Mouse (Mus musculus) lung, postnatal 36 days (tissue): ENCODE data around the gene Plekhg1.

Experiments
- DNase-seq: peaks from one replicate; pipeline ENCODE4 v3.0.0; 2022; ENCODE audit warnings: mixed read lengths

The Plekhg1 gene

DNA sequence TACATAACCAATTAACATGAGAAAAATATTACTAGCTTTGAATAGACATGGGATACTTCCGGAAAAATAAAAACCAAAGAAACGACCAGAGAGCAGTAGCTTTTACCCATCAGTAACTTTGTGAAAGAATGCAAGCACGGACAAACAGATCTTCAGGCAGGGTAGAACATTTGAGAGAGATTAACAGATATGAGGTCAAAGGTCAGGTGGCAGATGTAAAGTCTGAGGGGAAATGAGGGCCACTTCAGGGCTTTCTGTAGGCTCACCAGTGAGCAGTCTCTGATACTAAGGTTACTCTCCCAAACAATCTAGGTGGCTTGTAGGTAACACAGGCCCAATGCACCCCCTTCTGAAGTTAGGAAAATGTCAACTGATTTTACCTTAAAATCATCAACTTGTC is 228.9 kb downstream of the Plekhg1 start:
- no peak for DNase-seq

DNA sequence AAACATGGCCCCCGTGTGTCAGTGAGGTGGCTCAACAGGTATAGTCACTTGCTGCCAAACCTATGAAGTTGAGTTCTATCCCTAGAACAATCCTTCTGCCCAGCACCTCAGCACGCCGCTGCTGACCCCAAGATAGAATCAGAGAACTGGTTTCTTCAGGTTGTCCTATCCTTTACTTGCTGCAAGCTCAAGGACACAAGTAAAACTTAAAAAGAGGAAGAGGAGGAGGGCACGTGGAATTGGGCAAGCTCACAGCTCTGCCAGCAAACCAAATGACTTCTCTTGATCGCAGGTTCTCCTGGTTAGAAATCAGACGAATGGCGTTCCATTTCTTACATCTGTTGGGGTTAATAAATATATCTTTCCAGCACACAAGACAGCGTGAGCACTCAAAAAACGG is 232.1 kb downstream of the Plekhg1 start:
- DNase-seq = no peak

- DNase-seq = peak; percentile 93
Measured at GRCm38 (mm10) chr10:3972981-3973588, 232.9 kb downstream of the Plekhg1 start, which contains the start of gene Mthfd1l. Mthfd1l (plus strand) TSS chr10:3973118.

- DNase-seq = peak; percentile 92
Measured at GRCm38 (mm10) chr10:3973589-3974070, 233.5 kb downstream of the Plekhg1 start.

DNA sequence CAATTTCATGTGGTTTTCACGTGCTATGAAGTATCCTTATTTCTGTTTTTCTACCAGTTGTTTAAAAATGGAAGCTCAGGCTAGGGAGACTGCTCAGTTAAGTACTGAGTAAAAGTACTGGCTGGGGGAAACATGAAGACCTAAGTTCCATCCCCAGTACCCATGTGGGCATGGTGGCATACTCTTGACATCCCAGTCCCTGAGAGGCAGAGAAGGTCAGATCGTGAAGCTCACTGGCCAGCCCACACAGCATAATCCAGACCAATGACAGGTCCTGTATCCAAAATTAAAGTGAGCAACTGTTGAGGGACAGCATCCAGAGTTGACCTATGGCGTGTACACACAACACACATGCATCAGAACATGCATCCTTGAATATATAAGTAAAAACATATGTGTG is 234.2 kb downstream of the Plekhg1 start:
- DNase-seq = no peak

- DNase-seq = peak; percentile 26
Measured at GRCm38 (mm10) chr10:3975898-3976622, 235.9 kb downstream of the Plekhg1 start.

- DNase-seq = no peak
Measured at GRCm38 (mm10) chr10:3976623-3977010, 236.5 kb downstream of the Plekhg1 start.

DNA sequence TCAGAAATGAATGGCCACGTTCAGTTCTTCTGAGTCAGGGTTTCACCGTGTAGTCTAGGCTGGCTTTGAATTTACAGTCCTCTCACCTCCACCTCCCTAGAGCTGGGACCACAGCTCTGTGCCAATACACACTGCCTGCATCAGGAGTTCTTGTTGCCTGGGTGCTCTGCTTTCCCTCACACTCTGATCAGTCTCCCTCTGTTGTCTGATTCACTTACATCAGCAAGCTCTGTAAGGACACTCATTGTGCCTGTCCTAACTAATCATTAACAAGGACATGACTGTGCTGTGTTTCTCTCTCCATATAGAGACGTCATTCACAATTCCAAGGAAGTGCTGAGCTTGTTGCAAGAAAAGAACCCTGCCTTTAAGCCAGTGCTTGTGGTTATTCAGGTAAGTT is 238.2 kb downstream of the Plekhg1 start:
- no peak for DNase-seq

DNA sequence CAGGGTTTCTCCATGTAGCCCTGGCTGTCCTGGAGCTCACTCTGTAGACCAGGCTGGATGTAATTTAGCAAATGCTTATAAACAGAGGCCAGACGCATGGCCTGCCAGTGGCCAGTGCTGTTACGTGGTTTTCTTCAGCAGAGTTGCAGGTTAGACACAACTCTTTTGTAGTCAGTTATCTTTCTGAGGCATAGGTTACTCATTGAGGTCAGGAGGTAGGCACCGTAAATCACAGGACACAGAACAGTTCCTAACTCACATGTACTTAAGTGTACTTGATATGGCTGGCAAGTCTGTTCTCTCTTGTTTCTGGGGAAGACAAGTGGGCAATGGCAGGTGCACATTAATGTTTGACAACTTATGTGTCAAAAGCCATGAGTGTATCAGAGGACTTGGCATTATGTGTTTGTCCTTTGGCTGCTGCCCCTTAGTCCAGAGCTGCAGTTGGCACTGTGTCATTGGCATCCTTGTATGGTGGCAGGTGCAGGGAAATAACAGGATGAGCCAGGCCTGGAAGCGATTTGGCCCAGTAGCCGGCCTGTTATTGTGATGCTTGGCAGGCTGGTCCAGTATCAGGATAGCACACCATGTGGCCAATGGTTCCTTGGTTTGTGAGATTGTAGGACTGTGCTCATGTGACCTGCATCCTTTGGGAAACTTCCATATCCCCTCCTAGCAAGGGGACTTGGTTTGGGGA is 238.8 kb downstream of the Plekhg1 start:
- no peak for DNase-seq

- DNase-seq = no peak
Measured at GRCm38 (mm10) chr10:3980231-3980630, 240.1 kb downstream of the Plekhg1 start.

- DNase-seq = no peak
Measured at GRCm38 (mm10) chr10:3990295-3990883, 250.2 kb downstream of the Plekhg1 start.

GRCm38 (mm10) chr10:3993365-3994102 is 253.4 kb downstream of the Plekhg1 start:
- no peak for DNase-seq

DNA sequence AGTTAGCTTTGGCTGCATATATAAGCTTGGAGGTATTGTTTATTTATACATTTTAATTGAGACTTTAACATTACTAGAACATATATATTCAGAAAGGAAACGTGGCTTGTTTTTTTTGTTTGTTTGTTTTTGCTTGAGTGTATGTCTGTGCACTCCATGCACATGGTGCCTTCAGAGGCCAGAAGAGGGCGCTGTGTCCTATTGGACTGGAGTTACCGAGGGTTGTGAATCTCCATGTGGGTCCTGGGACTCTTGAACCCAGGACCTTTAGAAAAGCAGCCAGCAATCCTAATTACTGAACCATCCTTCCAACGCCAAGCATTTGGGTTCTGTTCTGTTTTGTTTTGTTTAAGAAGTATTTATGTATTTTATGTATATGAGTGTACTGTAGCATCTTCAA is 255.1 kb downstream of the Plekhg1 start:
- DNase-seq = no peak

- peak; percentile 84 for DNase-seq
Measured at GRCm38 (mm10) chr10:3996170-3996876, 256.2 kb downstream of the Plekhg1 start.

- no peak for DNase-seq
Measured at GRCm38 (mm10) chr10:3997851-3998426, 257.8 kb downstream of the Plekhg1 start.

GRCm38 (mm10) chr10:4002711-4003110 is 262.5 kb downstream of the Plekhg1 start:
- DNase-seq = no peak

- DNase-seq = no peak
Measured at GRCm38 (mm10) chr10:4005191-4005590, 265.0 kb downstream of the Plekhg1 start.

DNA sequence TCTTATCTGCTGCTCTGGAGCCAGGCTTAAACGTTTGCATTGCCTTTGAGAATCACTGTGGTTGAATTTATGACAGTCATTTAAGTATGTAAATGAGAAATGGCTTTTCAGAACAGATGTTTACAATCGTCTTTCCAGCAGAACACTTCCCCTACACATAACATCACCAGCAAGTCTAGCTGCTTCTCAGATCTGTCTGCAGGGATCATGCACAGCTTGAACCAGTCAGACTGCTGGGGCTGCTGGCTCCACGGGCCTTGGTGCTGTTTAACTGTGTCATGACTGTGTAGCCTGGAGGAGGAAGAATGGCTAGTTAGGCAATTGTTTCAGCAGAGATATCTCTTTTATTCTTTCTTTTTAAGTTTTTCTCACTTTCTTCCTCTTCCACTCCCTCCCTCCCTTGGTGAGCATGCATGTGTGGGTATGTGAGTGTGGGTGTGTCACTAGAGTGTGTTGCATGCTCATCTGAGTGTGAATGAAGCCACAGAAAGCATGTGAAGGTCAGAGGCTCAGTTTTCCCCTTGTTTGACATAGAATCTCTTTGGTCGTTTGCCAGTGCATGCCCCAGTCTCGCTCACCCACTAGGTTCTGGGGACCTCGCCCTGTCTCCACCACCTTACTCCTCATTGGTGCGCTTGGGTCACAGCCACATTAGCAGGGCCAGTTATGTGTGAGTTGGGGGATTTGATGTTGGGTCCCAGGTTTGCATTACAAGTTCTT is 266.3 kb downstream of the Plekhg1 start:
- DNase-seq = no peak
